ENCODE assay signal across 10 mouse cellular contexts in genomic region chr3:129823293-129823692, GRCm38 (mm10). TPM values are rescaled to one million over a fixed set of nuclear protein-coding genes. Genes with fewer than 3 reads are reported as not detected.
DNase-seq lines count a peak whose midpoint lies in the region; ATAC-seq lines count a peak whose summit lies in the region.
"Had no signal": no experiment of that assay in that cellular context is flagged by ENCODE, and none has a peak within 500 bp of the region (broad histone marks: within the 10 kb centered on the region; RNA-seq: fewer than 3 reads in every experiment).

No protein-coding gene starts in this region.

- no peaks in the 10 kb centered on the region for H3K27me3 ChIP-seq in intestine, embryonic 16.5 days (replicated peaks; ENCODE audit: control insufficient read depth, insufficient read depth, low read length)
- no peaks in the 10 kb centered on the region for H3K27me3 ChIP-seq in heart, embryonic 12.5 days (replicated peaks)

- 56% methylated on average over 5 of the region's 5 CpGs for WGBS in intestine, embryonic 16.5 days
- WGBS in heart, embryonic 12.5 days: 51% methylated on average over 5 of the region's 5 CpGs

- H3K4me2 ChIP-seq in intestine, embryonic 16.5 days (ENCODE audit: low read depth, low read length): no peak overlapping the region
- H3K4me2 ChIP-seq in heart, embryonic 12.5 days: no peak overlapping the region

- ATAC-seq in cerebellum, adult (ENCODE audit: insufficient number of reproducible peaks, low FRiP score, low TSS enrichment): peak; percentile 73
- ATAC-seq in intestine, embryonic 16.5 days: 0 out of 2 replicates have a peak, but pooled peaks have one; percentile 58
- ATAC-seq in heart, embryonic 12.5 days (ENCODE audit: insufficient number of reproducible peaks, low FRiP score): no peak

- no peaks in the 10 kb centered on the region for H3K9me3 ChIP-seq in intestine, embryonic 16.5 days (ENCODE audit: control insufficient read depth, low read length)
- no peaks in the 10 kb centered on the region for H3K9me3 ChIP-seq in heart, embryonic 12.5 days (replicated peaks)

- intact Hi-C loops in left cerebral cortex, postnatal 14 days (cut with DNase I): loop anchor here (5.0 kb wide), 1 partner anchor 259 kb away; no protein-coding TSS in a partner anchor
- intact Hi-C loops in left cerebral cortex, postnatal 10 days (cut with DNase I): loop anchor here (5.0 to 10.0 kb wide), 2 partner anchors 172 to 249 kb away; no protein-coding TSS in a partner anchor

- DNase-seq in cerebellum, postnatal 36 days: no peak
- DNase-seq in left cerebral cortex, postnatal 14 days (ENCODE audit: low spot score in 2 of 2): peak; percentile 25 to 76
- DNase-seq in left cerebral cortex, postnatal 10 days (ENCODE audit: extremely low spot score in 1 of 2, low spot score in 2 of 2): no peak
- DNase-seq in brain, adult 2 months (ENCODE audit: low read depth, low spot score): peak; percentile 71
- no peak for DNase-seq in testis, postnatal 10 days (ENCODE audit: low spot score)

- H3K4me3 ChIP-seq in intestine, embryonic 16.5 days (ENCODE audit: low read length): no peak overlapping the region
- no peak overlapping the region for H3K4me3 ChIP-seq in heart, embryonic 12.5 days

- no peaks in the 10 kb centered on the region for H3K4me1 ChIP-seq in intestine, embryonic 16.5 days (ENCODE audit: control insufficient read depth, insufficient read depth, low read length)
- H3K4me1 ChIP-seq in heart, embryonic 12.5 days (replicated peaks): no peaks in the 10 kb centered on the region

- no peak overlapping the region for H3K9ac ChIP-seq in intestine, embryonic 16.5 days (ENCODE audit: low read depth, low read length)
- no peak overlapping the region for H3K9ac ChIP-seq in heart, embryonic 12.5 days

- peaks cover 12% of the 10 kb centered on the region for H3K36me3 ChIP-seq in intestine, embryonic 16.5 days (ENCODE audit: control insufficient read depth, insufficient read depth, low read length)
- H3K36me3 ChIP-seq in heart, embryonic 12.5 days: peaks cover 47% of the 10 kb centered on the region

- no peak overlapping the region for H3K27ac ChIP-seq in intestine, embryonic 16.5 days (ENCODE audit: low read length)
- no peak overlapping the region for H3K27ac ChIP-seq in heart, embryonic 12.5 days (ENCODE audit: poor library complexity, severe bottlenecking)

RNA-seq across cellular contexts. Expression of gene Rrh, which starts 0.9 kb away (rescaled TPM):
- total RNA-seq in left cerebral cortex, postnatal 14 days (2021): under 1 TPM; 0.30 to 0.64 TPM
- total RNA-seq in left cerebral cortex, postnatal 10 days (2021): 1 to 10 TPM in 1 of 2 experiments, under 1 TPM in 1; 0.79 to 1.0 TPM
- 0.16 and 0.21 TPM in 2 replicates for polyA plus RNA-seq in intestine, embryonic 16.5 days (2015; fragmentation: Nextera tagmentation; extraction: Ambion mirVana)
- polyA plus RNA-seq in heart, embryonic 12.5 days (2016; fragmentation: Nextera tagmentation; extraction: Ambion mirVana): 0.05 and 0.06 TPM in 2 replicates
- polyA plus RNA-seq: heart, embryonic 14.5 days had no signal

RNA-seq across cellular contexts. Expression of gene Gar1, which starts 7.9 kb away (rescaled TPM):
- 10 to 100 TPM; 41.1 to 48.8 TPM for total RNA-seq in left cerebral cortex, postnatal 14 days (2021)
- 10 to 100 TPM; 42.5 to 47.8 TPM for total RNA-seq in left cerebral cortex, postnatal 10 days (2021)
- polyA plus RNA-seq in intestine, embryonic 16.5 days (2015; fragmentation: Nextera tagmentation; extraction: Ambion mirVana): 50.5 and 56.0 TPM in 2 replicates
- polyA plus RNA-seq in heart, embryonic 12.5 days (2016; fragmentation: Nextera tagmentation; extraction: Ambion mirVana): 52.2 and 59.5 TPM in 2 replicates

RNA-seq across cellular contexts. Expression of gene Cfi, which starts 12.4 kb away (rescaled TPM):
- not detected for total RNA-seq in left cerebral cortex, postnatal 14 days (2021)
- not detected for total RNA-seq in left cerebral cortex, postnatal 10 days (2021)
- 77.7 and 82.8 TPM in 2 replicates for polyA plus RNA-seq in intestine, embryonic 16.5 days (2015; fragmentation: Nextera tagmentation; extraction: Ambion mirVana)
- polyA plus RNA-seq in heart, embryonic 12.5 days (2016; fragmentation: Nextera tagmentation; extraction: Ambion mirVana): 2.0 and 2.8 TPM in 2 replicates
- polyA plus RNA-seq: C2C12 had no signal

RNA-seq across cellular contexts. Expression of gene Lrit3, which starts 19.5 kb away (rescaled TPM):
- total RNA-seq in left cerebral cortex, postnatal 14 days (2021): not detected
- total RNA-seq in left cerebral cortex, postnatal 10 days (2021): under 1 TPM in 1 of 2 experiments, not detected in 1; 0.26 TPM
- polyA plus RNA-seq in intestine, embryonic 16.5 days (2015; fragmentation: Nextera tagmentation; extraction: Ambion mirVana): not detected in 2 replicates
- polyA plus RNA-seq in heart, embryonic 12.5 days (2016; fragmentation: Nextera tagmentation; extraction: Ambion mirVana): not detected in 2 replicates
- polyA plus RNA-seq: C2C12; heart, embryonic 14.5 days had no signal

RNA-seq across cellular contexts. Expression of gene Pla2g12a, which starts 55.1 kb away (rescaled TPM):
- 10 to 100 TPM; 16.8 to 18.2 TPM for total RNA-seq in left cerebral cortex, postnatal 14 days (2021)
- total RNA-seq in left cerebral cortex, postnatal 10 days (2021): 10 to 100 TPM; 18.0 to 18.1 TPM
- polyA plus RNA-seq in intestine, embryonic 16.5 days (2015; fragmentation: Nextera tagmentation; extraction: Ambion mirVana): 47.5 and 62.4 TPM in 2 replicates
- polyA plus RNA-seq in heart, embryonic 12.5 days (2016; fragmentation: Nextera tagmentation; extraction: Ambion mirVana): 63.3 and 66.1 TPM in 2 replicates

Comparison
In these comparisons a context has a peak if more than half of its experiments do, and no peak if none do; other contexts are left out.
1. DNase-seq: peak in left cerebral cortex, postnatal 14 days (2 of 2) and brain, adult 2 months (single experiment); none in cerebellum, postnatal 36 days (0 of 2), left cerebral cortex, postnatal 10 days (0 of 2) and testis, postnatal 10 days (single experiment).